Mouse (Mus musculus) neural tube, embryonic 15.5 days (tissue): ENCODE measurements around the gene Sgpp1. TPM values are rescaled to one million over a fixed set of nuclear protein-coding genes. Genes with fewer than 3 reads are reported as not detected.

ENCODE experiments used
- ATAC-seq: fragments of 200-750 bp; cut with Nextera tagmentation; 2 replicates; pipeline ENCODE4 v1.8.0; 2017; ENCODE audit warnings: mild to moderate bottlenecking, moderate TSS enrichment, moderate library complexity; ENCODE audit not compliant: low FRiP score
- H3K27ac ChIP-seq: fragments of 300-500 bp; sonication (generic); replicated peaks from 2 replicates; pipeline ENCODE4 v1.5.1; 2015; ENCODE audit warnings: mild to moderate bottlenecking, inconsistent platforms
- H3K27me3 ChIP-seq: fragments of 300-500 bp; sonication (generic); replicated peaks from 2 replicates; pipeline ENCODE4 v1.6.1; 2015; ENCODE audit warnings: inconsistent platforms
- H3K36me3 ChIP-seq: fragments of 300-500 bp; sonication (generic); 2 replicates; pipeline ENCODE4 v1.6.1; 2015; ENCODE audit warnings: inconsistent platforms
- H3K4me1 ChIP-seq: fragments of 300-500 bp; sonication (generic); 2 replicates; pipeline ENCODE4 v1.6.1; 2015; ENCODE audit warnings: inconsistent platforms
- H3K4me2 ChIP-seq: fragments of 300-500 bp; sonication (generic); 2 replicates; pipeline ENCODE4 v1.6.1; 2015; ENCODE audit warnings: inconsistent platforms, mild to moderate bottlenecking, moderate library complexity
- H3K4me3 ChIP-seq: fragments of 300-500 bp; sonication (generic); replicated peaks from 2 replicates; pipeline ENCODE4 v1.5.1; 2015; ENCODE audit warnings: mild to moderate bottlenecking, inconsistent platforms
- H3K9ac ChIP-seq: fragments of 300-500 bp; sonication (generic); replicated peaks from 2 replicates; pipeline ENCODE4 v1.6.1; 2015; ENCODE audit warnings: mild to moderate bottlenecking, inconsistent platforms
- H3K9me3 ChIP-seq: fragments of 300-500 bp; sonication (generic); replicated peaks from 2 replicates; pipeline ENCODE4 v1.6.1; 2016; ENCODE audit warnings: inconsistent platforms
- WGBS: fragments of 180-500 bp; shearing (Covaris S2); methylation state at CpG from one replicate; pipeline ENCODE4 v1.1.7; 2015; ENCODE audit warnings: mixed read lengths; 5-methylcytosine and 5-hydroxymethylcytosine counted together
- polyA plus RNA-seq: library from polyadenylated mRNA; unstranded; fragments of >200 nt; fragmentation: Nextera tagmentation; extraction: Ambion mirVana; gene quantifications from 2 replicates; pipeline ENCODE4 v1.2.1, GENCODE M21; 2015

Sgpp1 gene
- polyA plus RNA-seq, 1 experiment from 2014 or later, result 11.6 TPM

DNA sequence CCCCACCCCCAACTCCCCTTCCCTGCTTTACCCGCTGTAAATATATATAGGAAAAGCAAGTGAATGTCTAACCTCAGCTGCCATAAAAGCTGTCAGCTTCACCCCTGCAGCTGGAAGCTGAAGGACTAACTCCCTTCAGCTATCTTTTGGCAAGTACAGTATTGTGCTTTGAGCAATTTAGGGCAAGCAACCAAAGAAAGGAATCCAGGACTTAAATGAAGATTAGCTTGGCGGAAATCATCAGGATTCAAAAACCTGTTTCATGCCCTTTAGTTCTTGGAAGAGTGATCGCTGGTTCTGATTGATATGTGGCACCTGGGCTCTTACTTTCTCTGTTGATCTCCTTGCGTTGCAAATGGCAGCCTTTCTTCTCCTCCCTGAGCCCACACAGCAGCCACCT is 13.0 kb upstream of the Sgpp1 start:
- Histone ChIP-seq H3K4me3 (no peak overlapping the region), H3K4me1 (no peaks in the 10 kb centered on the region), H3K9me3 (no peaks in the 10 kb centered on the region), H3K27ac (no peak overlapping the region), H3K27me3 (no peaks in the 10 kb centered on the region; the same call in 1 of the 2 replicates), H3K9ac (no peak overlapping the region), H3K36me3 (no peaks in the 10 kb centered on the region), H3K4me2 (no peak overlapping the region)
- 72% methylated on average over 4 of the region's 4 CpGs for WGBS
- ATAC-seq, result no peak

DNA sequence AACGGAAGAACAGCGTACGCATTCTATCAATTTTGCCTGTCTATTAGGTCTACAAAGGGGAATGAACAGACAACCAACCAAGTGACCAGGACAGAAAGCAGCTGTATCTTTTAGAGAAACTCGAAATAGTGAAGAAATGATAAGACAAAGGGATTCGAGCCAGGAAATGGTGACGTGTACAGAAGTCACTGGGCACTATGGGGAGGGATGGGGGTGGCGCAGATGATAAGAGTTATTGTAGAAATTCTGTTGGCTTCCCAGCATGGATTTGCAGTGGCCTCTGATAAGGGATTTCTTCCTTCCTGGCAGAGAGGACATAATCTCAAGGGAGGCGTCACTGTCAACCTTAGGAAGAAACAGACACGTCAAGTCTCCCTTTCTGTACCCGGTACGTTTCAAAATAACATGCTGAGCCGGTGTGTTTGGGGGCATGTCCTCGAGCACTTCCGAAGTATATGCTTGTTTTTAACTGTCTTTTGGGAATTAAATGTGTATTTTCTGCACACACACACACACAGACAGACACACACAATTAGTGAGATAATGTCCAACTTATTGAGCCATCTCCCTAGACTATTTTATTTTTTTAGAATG is 10.3 kb upstream of the Sgpp1 start:
- Histone ChIP-seq H3K4me3 (no peak overlapping the region), H3K27ac (no peak overlapping the region), H3K9ac (no peak overlapping the region), H3K4me1 (no peaks in the 10 kb centered on the region), H3K27me3 (peaks cover 3% of the 10 kb centered on the region; the same call in 1 of the 2 replicates), H3K9me3 (no peaks in the 10 kb centered on the region), H3K4me2 (no peak overlapping the region), H3K36me3 (no peaks in the 10 kb centered on the region)
- WGBS, result 78% methylated on average over 14 of the region's 14 CpGs
- no peak for ATAC-seq

DNA sequence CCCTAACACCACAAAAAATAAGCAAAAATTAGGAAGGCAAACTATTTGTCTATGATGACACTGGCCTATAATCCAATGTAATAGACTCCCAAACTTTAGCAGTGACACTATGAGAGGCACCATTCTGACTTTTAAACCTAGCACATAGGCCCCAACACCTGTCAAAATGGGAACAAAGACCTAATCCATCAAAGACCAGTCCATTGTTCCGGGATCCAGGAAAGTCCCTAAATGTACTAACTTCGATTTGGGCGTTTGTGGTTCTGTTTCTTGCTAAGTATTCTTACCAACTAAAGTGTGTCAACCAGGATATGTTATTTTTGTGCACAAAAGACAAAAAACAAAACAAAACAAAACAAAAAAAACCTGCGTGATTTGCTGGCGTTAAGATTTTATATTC is 6.6 kb upstream of the Sgpp1 start:
- no peaks in the 10 kb centered on the region for H3K9me3 ChIP-seq
- peaks cover 15% of the 10 kb centered on the region; the same call in 1 of the 2 replicates for H3K27me3 ChIP-seq
- no peak overlapping the region for H3K4me2 ChIP-seq
- no peak overlapping the region for H3K9ac ChIP-seq
- H3K4me3 ChIP-seq, result no peak overlapping the region
- no peak overlapping the region for H3K27ac ChIP-seq
- ATAC-seq, result no peak
- WGBS, result 87% methylated on average over 5 of the region's 5 CpGs
- no peaks in the 10 kb centered on the region for H3K36me3 ChIP-seq
- no peaks in the 10 kb centered on the region for H3K4me1 ChIP-seq

DNA sequence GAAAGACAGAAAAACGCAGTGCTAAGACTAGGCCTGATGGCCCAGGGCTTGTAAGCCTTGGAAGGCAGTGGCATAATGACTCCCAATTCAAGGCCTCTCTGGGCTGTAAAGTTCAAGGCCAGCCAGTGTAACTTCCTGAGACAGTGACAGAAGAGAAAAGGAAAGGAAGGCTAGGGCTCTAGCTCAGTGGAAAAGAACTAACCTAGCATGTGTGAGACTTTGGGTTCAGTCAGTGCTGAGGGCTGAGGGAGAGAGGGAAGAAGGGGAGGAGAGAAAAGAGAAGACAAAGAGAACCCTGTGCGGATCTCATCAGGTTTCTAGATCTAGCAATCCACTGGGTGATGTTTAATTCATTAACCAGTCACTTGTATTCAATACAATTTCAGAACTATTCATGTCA is 5.7 kb upstream of the Sgpp1 start:
- no peak overlapping the region for H3K4me3 ChIP-seq
- no peak overlapping the region for H3K4me2 ChIP-seq
- H3K9me3 ChIP-seq, result no peaks in the 10 kb centered on the region
- H3K27me3 ChIP-seq, result peaks cover 15% of the 10 kb centered on the region; the same call in 1 of the 2 replicates
- no peaks in the 10 kb centered on the region for H3K36me3 ChIP-seq
- H3K27ac ChIP-seq, result no peak overlapping the region
- no peak for ATAC-seq
- WGBS, result 81% methylated on average over 2 of the region's 2 CpGs
- H3K4me1 ChIP-seq, result no peaks in the 10 kb centered on the region
- no peak overlapping the region for H3K9ac ChIP-seq

DNA sequence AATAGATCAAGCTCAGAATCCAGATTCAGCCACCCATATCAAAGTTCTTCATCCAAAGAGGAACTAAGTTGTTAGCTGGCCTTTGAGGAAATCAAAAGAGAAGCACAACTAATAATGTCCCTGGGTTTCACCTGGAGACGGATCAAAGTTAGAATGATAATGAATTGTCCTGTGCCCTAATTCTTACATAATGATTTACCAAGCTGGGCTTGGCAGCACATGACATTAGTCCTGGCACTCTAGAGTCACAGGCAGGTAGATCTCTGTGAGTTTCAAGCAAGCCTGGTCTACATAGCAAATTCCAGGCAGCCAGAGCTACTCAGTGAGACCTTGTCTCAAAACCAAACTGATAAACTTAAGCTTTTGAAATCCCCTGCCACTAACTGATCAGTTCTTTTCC is 4.9 kb upstream of the Sgpp1 start:
- H3K9me3 ChIP-seq, result no peaks in the 10 kb centered on the region
- no peak overlapping the region for H3K4me3 ChIP-seq
- no peak overlapping the region for H3K27ac ChIP-seq
- peaks cover 15% of the 10 kb centered on the region; the same call in 1 of the 2 replicates for H3K27me3 ChIP-seq
- no peak overlapping the region for H3K9ac ChIP-seq
- H3K4me1 ChIP-seq, result peaks cover 4% of the 10 kb centered on the region; the same call in 1 of the 2 replicates
- no peaks in the 10 kb centered on the region for H3K36me3 ChIP-seq
- H3K4me2 ChIP-seq, result no peak overlapping the region
- 83% methylated on average over 1 of the region's 1 CpGs for WGBS
- no peak for ATAC-seq

DNA sequence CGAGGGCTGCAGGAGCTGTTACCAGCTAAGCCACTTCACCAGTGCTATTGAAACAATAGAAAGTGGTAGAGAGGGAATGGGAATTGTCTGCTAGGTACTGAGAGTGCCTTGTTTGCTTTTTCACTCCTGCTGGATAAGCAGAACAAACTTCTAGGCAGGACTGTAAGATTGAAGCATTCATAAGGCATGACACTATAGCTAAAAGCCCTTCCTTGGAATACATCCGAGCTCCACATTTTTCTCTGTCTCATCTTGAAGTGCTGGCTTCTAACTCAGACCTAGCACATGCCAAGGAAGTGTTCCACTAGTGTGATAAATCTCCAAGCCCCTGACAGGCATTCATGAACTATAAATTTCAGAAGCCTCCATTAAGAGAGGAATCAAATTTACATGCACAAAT is 4.1 kb upstream of the Sgpp1 start:
- 57% methylated on average over 2 of the region's 2 CpGs for WGBS
- peaks cover 15% of the 10 kb centered on the region; the same call in 1 of the 2 replicates for H3K27me3 ChIP-seq
- no peaks in the 10 kb centered on the region for H3K9me3 ChIP-seq
- peaks cover 7% of the 10 kb centered on the region; the same call in 1 of the 2 replicates for H3K4me1 ChIP-seq
- H3K36me3 ChIP-seq, result no peaks in the 10 kb centered on the region
- ATAC-seq, result no peak
- no peak overlapping the region for H3K4me3 ChIP-seq
- no peak overlapping the region for H3K9ac ChIP-seq
- H3K4me2 ChIP-seq, result no peak overlapping the region
- no peak overlapping the region for H3K27ac ChIP-seq

DNA sequence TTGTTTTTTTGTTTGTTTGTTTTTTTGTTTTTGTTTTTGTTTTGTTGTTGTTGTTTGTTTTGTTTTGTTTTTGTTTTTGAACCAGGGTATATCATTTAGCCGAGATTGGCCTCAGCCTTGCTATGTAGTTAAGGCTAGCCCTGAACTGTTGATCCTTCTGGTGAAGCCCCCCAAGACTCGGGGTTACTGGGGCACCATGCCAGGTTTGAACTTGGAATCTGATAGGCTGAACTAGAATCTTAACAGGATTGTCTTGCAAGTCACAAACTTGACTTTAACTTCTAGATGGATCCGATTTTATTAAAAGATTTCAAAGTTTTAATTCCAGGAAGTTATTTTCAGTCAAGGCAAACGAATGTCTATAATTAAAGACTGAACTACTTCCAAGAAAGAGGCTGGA is 767 bp upstream of the Sgpp1 start:
- H3K9me3 ChIP-seq, result no peaks in the 10 kb centered on the region
- peak overlapping the region; percentile 97 for H3K4me2 ChIP-seq
- H3K27ac ChIP-seq, result no peak overlapping the region
- H3K9ac ChIP-seq, result no peak overlapping the region
- peaks cover 31% of the 10 kb centered on the region for H3K4me1 ChIP-seq
- peaks cover 15% of the 10 kb centered on the region; the same call in 1 of the 2 replicates for H3K27me3 ChIP-seq
- no peak overlapping the region; the same call in 1 of the 2 replicates for H3K4me3 ChIP-seq
- no peak for ATAC-seq
- 72% methylated on average over 4 of the region's 4 CpGs for WGBS
- no peaks in the 10 kb centered on the region for H3K36me3 ChIP-seq

DNA sequence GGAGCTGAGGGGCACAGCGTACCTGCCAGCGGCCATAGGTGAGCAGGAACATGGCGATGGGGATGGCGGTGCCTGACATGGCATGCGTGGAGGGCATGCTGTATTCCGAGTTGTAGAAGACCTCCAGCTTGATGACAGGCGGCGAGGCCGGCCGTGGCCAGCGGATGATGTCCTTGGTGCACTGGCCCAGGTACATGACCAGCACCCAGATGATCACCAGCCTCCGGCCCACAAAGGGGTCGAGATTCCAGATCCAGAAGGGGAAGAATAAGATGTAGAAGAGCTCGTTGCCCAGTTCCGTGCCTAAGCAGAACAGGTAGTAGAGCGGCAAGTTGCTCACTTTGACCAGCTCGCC is 661 bp downstream of the Sgpp1 start:
- H3K9me3 ChIP-seq, result no peaks in the 10 kb centered on the region
- peaks cover 31% of the 10 kb centered on the region for H3K4me1 ChIP-seq
- peak overlapping the region; percentile 97 for H3K4me2 ChIP-seq
- peaks cover 12% of the 10 kb centered on the region; the same call in 1 of the 2 replicates for H3K27me3 ChIP-seq
- peak; percentile 51 for ATAC-seq
- peak overlapping the region; percentile 94 for H3K9ac ChIP-seq
- 2% methylated on average over 17 of the region's 17 CpGs for WGBS
- H3K4me3 ChIP-seq, result peak overlapping the region; percentile 80
- peak overlapping the region; percentile 89 for H3K27ac ChIP-seq
- H3K36me3 ChIP-seq, result no peaks in the 10 kb centered on the region

DNA sequence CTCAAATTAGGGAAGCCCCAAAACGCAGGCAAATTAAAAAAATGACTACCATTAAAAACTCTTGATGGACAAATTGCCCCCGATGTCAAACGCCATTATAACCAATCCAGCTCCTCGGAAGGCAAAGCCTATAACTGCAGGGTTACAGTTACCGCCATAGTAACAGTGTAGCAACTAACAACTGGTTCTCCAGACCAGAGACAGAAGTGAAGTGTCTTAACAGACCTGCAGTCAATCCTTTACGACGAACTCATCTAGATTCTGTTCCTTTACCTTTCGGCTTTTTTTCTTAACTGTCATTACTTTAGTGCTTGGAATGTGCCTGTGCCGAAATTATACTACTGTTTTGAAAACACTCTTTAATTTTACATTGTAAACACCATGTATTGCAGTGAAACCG is 1.4 kb downstream of the Sgpp1 start:
- no peaks in the 10 kb centered on the region for H3K36me3 ChIP-seq
- peaks cover 31% of the 10 kb centered on the region for H3K4me1 ChIP-seq
- H3K27me3 ChIP-seq, result peaks cover 9% of the 10 kb centered on the region; the same call in 1 of the 2 replicates
- peak overlapping the region; percentile 94 for H3K9ac ChIP-seq
- ATAC-seq, result no peak
- WGBS, result 15% methylated on average over 10 of the region's 10 CpGs
- H3K4me3 ChIP-seq, result peak overlapping the region; percentile 80
- H3K9me3 ChIP-seq, result no peaks in the 10 kb centered on the region
- H3K4me2 ChIP-seq, result peak overlapping the region; percentile 97
- no peak overlapping the region for H3K27ac ChIP-seq

DNA sequence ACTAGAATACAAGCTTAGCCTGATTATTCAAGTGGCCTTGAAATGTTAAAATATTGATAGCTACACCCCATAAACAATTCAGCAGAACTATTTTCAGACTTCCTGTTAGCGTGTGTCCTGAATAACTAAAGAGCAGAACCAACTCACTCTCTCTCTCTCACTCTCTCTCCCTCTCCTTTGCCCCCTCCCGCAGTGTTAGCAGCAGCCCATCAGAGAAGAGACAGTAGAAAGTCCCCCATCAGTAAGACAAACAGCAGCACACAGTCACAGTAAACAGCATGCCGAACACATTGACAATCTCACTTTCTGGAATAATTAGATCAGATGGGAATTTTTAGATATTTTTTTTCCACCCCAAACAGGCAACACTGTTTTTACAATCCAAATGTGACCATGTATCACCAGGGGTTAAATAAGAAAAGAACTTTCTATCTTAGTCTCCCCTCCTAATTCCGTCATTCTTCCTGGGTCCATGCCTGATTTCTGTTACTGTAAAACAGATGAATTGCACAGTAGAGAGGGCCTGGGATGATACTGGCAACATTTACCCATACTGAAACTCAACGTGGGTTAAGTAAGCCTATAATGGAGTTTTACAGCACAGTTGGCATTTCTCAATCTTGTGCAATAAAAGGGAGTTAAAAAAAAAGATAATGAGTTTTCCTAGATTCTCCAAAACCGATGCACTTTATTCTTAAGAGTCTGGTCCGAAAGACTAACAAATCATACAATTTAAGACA is 2.0 kb downstream of the Sgpp1 start:
- Histone ChIP-seq H3K27ac (no peak overlapping the region), H3K36me3 (no peaks in the 10 kb centered on the region), H3K9me3 (no peaks in the 10 kb centered on the region), H3K4me2 (peak overlapping the region; percentile 97), H3K4me1 (peaks cover 31% of the 10 kb centered on the region), H3K4me3 (peak overlapping the region; percentile 80), H3K9ac (no peak overlapping the region), H3K27me3 (peaks cover 7% of the 10 kb centered on the region; the same call in 1 of the 2 replicates)
- ATAC-seq, result no peak
- 38% methylated on average over 7 of the region's 7 CpGs for WGBS

DNA sequence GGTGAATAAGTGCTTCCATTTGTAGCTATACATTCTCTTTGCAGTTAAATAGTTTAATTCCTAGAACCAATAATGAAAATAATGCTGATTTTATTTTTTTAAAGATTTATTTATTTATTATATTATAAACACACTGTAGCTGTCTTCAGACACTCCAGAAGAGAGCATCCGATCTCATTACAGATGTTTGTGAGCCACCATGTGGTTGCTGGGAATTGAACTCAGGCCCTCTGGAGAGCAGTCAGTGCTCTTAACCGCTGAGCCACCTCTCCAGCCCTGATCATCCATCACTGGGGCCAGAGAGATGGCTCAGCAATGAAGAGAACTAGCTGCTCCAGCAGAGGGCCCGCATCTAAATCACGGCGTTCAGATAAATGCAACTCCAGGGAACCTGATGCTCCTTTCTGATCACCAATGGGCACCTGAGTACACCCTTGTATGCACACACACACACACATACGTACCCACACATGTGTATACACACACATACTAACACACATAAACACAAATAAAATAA is 3.5 kb downstream of the Sgpp1 start:
- Histone ChIP-seq H3K4me1 (peaks cover 31% of the 10 kb centered on the region), H3K9ac (no peak overlapping the region), H3K9me3 (no peaks in the 10 kb centered on the region), H3K36me3 (no peaks in the 10 kb centered on the region), H3K27ac (no peak overlapping the region), H3K4me2 (peak overlapping the region; percentile 33), H3K4me3 (no peak overlapping the region), H3K27me3 (no peaks in the 10 kb centered on the region)
- WGBS, result 56% methylated on average over 6 of the region's 6 CpGs
- no peak for ATAC-seq

DNA sequence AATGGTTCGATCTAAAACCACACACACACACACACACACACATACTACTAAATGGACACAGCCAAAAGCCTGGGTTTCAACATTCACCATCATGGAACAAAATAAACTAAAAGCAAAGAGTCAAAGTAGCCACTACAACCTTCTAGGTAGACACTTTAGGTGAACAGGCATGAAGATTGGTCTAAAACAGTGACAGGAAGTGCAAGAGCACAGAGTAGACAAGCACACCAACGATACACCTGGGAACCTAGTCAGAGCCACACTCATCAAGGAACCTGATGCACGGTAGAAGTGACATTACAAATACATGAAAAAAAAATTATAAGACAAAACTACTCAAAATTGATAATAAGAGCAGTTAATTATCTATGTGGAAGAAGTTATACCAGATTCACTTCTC is 4.0 kb downstream of the Sgpp1 start:
- no peak overlapping the region for H3K4me2 ChIP-seq
- no peaks in the 10 kb centered on the region for H3K27me3 ChIP-seq
- no peak overlapping the region for H3K27ac ChIP-seq
- 89% methylated on average over 3 of the region's 3 CpGs for WGBS
- no peaks in the 10 kb centered on the region for H3K9me3 ChIP-seq
- no peak overlapping the region for H3K4me3 ChIP-seq
- no peak for ATAC-seq
- peaks cover 31% of the 10 kb centered on the region for H3K4me1 ChIP-seq
- H3K36me3 ChIP-seq, result no peaks in the 10 kb centered on the region
- H3K9ac ChIP-seq, result no peak overlapping the region
